Mouse (Mus musculus): Measurements from ENCODE around the gene Hspb11.

The Hspb11 gene

GRCm38 (mm10) chr4:107249471-107249870 lies 3.9 kb upstream of the Hspb11 start:
- DNase-seq (ENCODE audit: extremely low spot score, low read depth, low spot score): no peak

- DNase-seq (ENCODE audit: extremely low spot score, low read depth, low spot score): no peak
Measured at GRCm38 (mm10) chr4:107250494-107250893, 2.9 kb upstream of the Hspb11 start.

- no peak for DNase-seq (ENCODE audit: extremely low spot score, low read depth, low spot score)
Measured at GRCm38 (mm10) chr4:107252522-107252921, 871 bp upstream of the Hspb11 start.

GRCm38 (mm10) chr4:107254414-107254813 lies 1.0 kb downstream of the Hspb11 start:
- no peak for DNase-seq (ENCODE audit: extremely low spot score, low read depth, low spot score)

- DNase-seq (ENCODE audit: extremely low spot score, low read depth, low spot score): no peak
Measured at GRCm38 (mm10) chr4:107260001-107260400, 6.6 kb downstream of the Hspb11 start.

- DNase-seq (ENCODE audit: extremely low spot score, low read depth, low spot score): no peak
Measured at GRCm38 (mm10) chr4:107273683-107274082, 20.3 kb downstream of the Hspb11 start.

- no peak for DNase-seq (ENCODE audit: extremely low spot score, low read depth, low spot score)
Measured at GRCm38 (mm10) chr4:107274511-107274910, 21.1 kb downstream of the Hspb11 start.

- DNase-seq (ENCODE audit: extremely low spot score, low read depth, low spot score): no peak
Measured at GRCm38 (mm10) chr4:107278188-107278707, 24.9 kb downstream of the Hspb11 start.

GRCm38 (mm10) chr4:107280843-107281475 lies 27.6 kb downstream of the Hspb11 start:
- DNase-seq (ENCODE audit: extremely low spot score, low read depth, low spot score): no peak

- no peak for DNase-seq (ENCODE audit: extremely low spot score, low read depth, low spot score)
Measured at GRCm38 (mm10) chr4:107285446-107286200, 32.2 kb downstream of the Hspb11 start.

GRCm38 (mm10) chr4:107286386-107286785 lies 33.0 kb downstream of the Hspb11 start:
- no peak for DNase-seq (ENCODE audit: extremely low spot score, low read depth, low spot score)

GRCm38 (mm10) chr4:107287517-107287916 lies 34.1 kb downstream of the Hspb11 start:
- no peak for DNase-seq (ENCODE audit: extremely low spot score, low read depth, low spot score)

- DNase-seq (ENCODE audit: extremely low spot score, low read depth, low spot score): no peak
Measured at GRCm38 (mm10) chr4:107291611-107292272, 38.3 kb downstream of the Hspb11 start.

GRCm38 (mm10) chr4:107292273-107292662 lies 38.9 kb downstream of the Hspb11 start:
- no peak for DNase-seq (ENCODE audit: extremely low spot score, low read depth, low spot score)

- no peak for DNase-seq (ENCODE audit: extremely low spot score, low read depth, low spot score)
Measured at GRCm38 (mm10) chr4:107298071-107298606, 44.7 kb downstream of the Hspb11 start.

GRCm38 (mm10) chr4:107299779-107300340 lies 46.5 kb downstream of the Hspb11 start:
- DNase-seq (ENCODE audit: extremely low spot score, low read depth, low spot score): no peak

- no peak for DNase-seq (ENCODE audit: extremely low spot score, low read depth, low spot score)
Measured at GRCm38 (mm10) chr4:107300371-107300770, 47.0 kb downstream of the Hspb11 start.

- no peak for DNase-seq (ENCODE audit: extremely low spot score, low read depth, low spot score)
Measured at GRCm38 (mm10) chr4:107300902-107301555, 47.6 kb downstream of the Hspb11 start.

- DNase-seq (ENCODE audit: extremely low spot score, low read depth, low spot score): no peak
Measured at GRCm38 (mm10) chr4:107302221-107302620, 48.8 kb downstream of the Hspb11 start.

GRCm38 (mm10) chr4:107302832-107303231 lies 49.4 kb downstream of the Hspb11 start:
- DNase-seq (ENCODE audit: extremely low spot score, low read depth, low spot score): no peak

GRCm38 (mm10) chr4:107303531-107303930 lies 50.1 kb downstream of the Hspb11 start:
- DNase-seq (ENCODE audit: extremely low spot score, low read depth, low spot score): no peak

All from hindlimb bud, embryonic 11.5 days (tissue).